Mouse (Mus musculus): ENCODE results near the gene Mast3. TPM values are rescaled to one million over a fixed set of nuclear protein-coding genes. Genes with fewer than 3 reads are reported as not detected.

Mast3 gene
- polyA plus RNA-seq, 1 experiment = 32.5 TPM

DNA sequence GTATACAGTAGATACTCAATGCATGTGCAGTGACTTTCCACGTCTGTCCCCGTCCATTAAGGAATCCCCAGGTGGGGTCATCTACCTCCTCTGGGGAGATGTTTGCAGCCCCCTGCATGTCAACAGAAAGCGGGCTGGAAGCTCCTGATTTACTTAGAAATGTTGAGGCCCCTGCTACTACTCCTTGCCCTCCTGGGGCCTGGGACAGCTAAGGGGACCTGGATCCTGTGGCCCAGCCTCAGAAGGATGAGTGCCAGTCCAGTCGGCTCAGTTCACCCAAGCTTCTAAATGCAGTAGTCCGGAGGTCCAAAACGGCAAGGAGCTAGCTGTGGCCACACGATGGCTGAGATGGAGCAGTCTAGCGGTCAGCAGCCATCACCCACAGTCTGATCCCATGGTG is 39.1 kb upstream of the Mast3 start:
- Histone ChIP-seq H3K36me3 (ENCODE audit: control insufficient read depth, insufficient read depth) (no peaks in the 10 kb centered on the region), H3K4me3 (ENCODE audit: insufficient read depth, poor library complexity, severe bottlenecking) (no peak overlapping the region), H3K79me2 (ENCODE audit: control insufficient read depth, insufficient read depth) (no peaks in the 10 kb centered on the region), H3ac (ENCODE audit: control insufficient read depth, insufficient read length, low read depth) (no peak overlapping the region), H3K79me3 (ENCODE audit: low read depth) (no peaks in the 10 kb centered on the region), H3K27me3 (ENCODE audit: control insufficient read depth, insufficient read depth, insufficient read length) (peaks cover 6% of the 10 kb centered on the region)
- TF ChIP-seq USF1 (IDR thresholded peaks at IDR 0.05; ENCODE audit: low read depth) = no peak
- TF ChIP-seq MYOG (IDR thresholded peaks at IDR 0.05; ENCODE audit: control insufficient read depth, extremely low read depth, insufficient read length) = no peak
- no peak for TF ChIP-seq CTCF (IDR thresholded peaks at IDR 0.05; ENCODE audit: control insufficient read depth, insufficient read depth, insufficient read length)
- TF ChIP-seq MAX (IDR thresholded peaks at IDR 0.05) = no peak
- no peak for TF ChIP-seq CEBPB (IDR thresholded peaks at IDR 0.05; ENCODE audit: low read depth)
- no peak for TF ChIP-seq FOSL1 (IDR thresholded peaks at IDR 0.05; ENCODE audit: insufficient read depth, low read length, poor library complexity, severe bottlenecking)

DNA sequence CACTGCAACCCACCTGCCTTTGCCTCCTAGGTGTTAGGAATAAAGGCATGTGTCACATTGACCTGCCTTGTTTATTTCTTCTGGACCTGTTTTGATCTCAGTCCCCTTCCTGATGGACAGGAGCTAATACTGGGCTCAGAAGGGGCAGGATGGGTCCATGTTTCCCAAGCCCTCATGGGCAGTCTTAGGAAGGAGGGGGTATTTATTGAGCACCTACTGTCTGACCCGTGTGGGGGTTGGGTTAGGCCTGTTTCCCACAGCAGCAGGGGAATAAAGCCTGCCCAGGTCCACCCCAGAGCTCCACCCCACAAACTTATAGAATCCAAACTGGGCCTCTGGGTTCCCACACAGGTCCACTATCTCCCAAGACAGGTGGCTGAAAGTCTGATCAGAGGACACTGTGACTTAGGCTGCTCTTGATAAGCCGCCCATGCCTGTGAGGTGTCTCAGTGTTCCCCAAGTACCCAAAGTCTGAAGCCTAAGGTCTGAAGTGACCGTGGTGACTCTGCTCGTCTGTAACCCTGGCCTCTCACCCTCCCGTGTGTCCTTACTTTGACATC is 38.4 kb upstream of the Mast3 start:
- TF ChIP-seq USF1 (IDR thresholded peaks at IDR 0.05; ENCODE audit: low read depth) (no peak), MYOG (IDR thresholded peaks at IDR 0.05; ENCODE audit: control insufficient read depth, extremely low read depth, insufficient read length) (no peak), CTCF (IDR thresholded peaks at IDR 0.05; ENCODE audit: control insufficient read depth, insufficient read depth, insufficient read length) (no peak), FOSL1 (IDR thresholded peaks at IDR 0.05; ENCODE audit: insufficient read depth, low read length, poor library complexity, severe bottlenecking) (no peak), MAX (IDR thresholded peaks at IDR 0.05) (no peak), CEBPB (IDR thresholded peaks at IDR 0.05; ENCODE audit: low read depth) (no peak), MYOD1 (IDR thresholded peaks at IDR 0.05; ENCODE audit: control insufficient read depth, insufficient read length, low read depth) (no peak)

DNA sequence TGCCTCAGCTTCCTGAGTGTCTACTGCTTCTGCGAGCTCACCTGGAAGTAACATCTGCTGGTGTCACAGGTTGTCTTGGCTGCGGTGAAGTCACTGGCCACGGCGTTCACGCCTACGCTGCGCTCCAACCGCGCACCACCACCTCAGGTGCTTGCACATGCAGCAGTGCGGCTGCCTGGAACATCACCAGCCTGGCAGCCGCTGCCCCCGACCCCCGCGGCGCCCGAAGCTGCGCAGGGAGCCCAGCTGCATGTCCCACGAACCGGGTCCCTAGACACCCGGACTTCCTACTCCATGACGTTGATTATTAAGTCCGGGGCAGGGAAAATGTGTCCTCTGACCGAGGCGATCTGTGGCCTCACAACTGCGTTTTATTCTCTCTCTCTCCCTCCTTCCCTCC is 37.6 kb upstream of the Mast3 start:
- H3K79me3 ChIP-seq (ENCODE audit: low read depth) = peaks cover 2% of the 10 kb centered on the region
- no peaks in the 10 kb centered on the region for H3K36me3 ChIP-seq (ENCODE audit: control insufficient read depth, insufficient read depth)
- no peak overlapping the region for H3K4me3 ChIP-seq (ENCODE audit: insufficient read depth, poor library complexity, severe bottlenecking)
- no peak for TF ChIP-seq CEBPB (IDR thresholded peaks at IDR 0.05; ENCODE audit: low read depth)
- no peak for TF ChIP-seq USF1 (IDR thresholded peaks at IDR 0.05; ENCODE audit: low read depth)
- TF ChIP-seq FOSL1 (IDR thresholded peaks at IDR 0.05; ENCODE audit: insufficient read depth, low read length, poor library complexity, severe bottlenecking) = no peak
- TF ChIP-seq MYOG (IDR thresholded peaks at IDR 0.05; ENCODE audit: control insufficient read depth, extremely low read depth, insufficient read length) = no peak
- no peak for TF ChIP-seq MYOD1 (IDR thresholded peaks at IDR 0.05; ENCODE audit: control insufficient read depth, insufficient read length, low read depth)
- TF ChIP-seq MAX (IDR thresholded peaks at IDR 0.05) = no peak
- H3K79me2 ChIP-seq (ENCODE audit: control insufficient read depth, insufficient read depth) = no peaks in the 10 kb centered on the region
- H3K27me3 ChIP-seq (ENCODE audit: control insufficient read depth, insufficient read depth, insufficient read length) = peaks cover 6% of the 10 kb centered on the region
- H3ac ChIP-seq (ENCODE audit: control insufficient read depth, insufficient read length, low read depth) = no peak overlapping the region

More for the DNA sequence above, 38.4 kb upstream of the Mast3 start:
- peaks cover 2% of the 10 kb centered on the region for H3K79me3 ChIP-seq (ENCODE audit: low read depth)
- peaks cover 6% of the 10 kb centered on the region for H3K27me3 ChIP-seq (ENCODE audit: control insufficient read depth, insufficient read depth, insufficient read length)
- H3K36me3 ChIP-seq (ENCODE audit: control insufficient read depth, insufficient read depth) = no peaks in the 10 kb centered on the region
- H3K4me3 ChIP-seq (ENCODE audit: insufficient read depth, poor library complexity, severe bottlenecking) = no peak overlapping the region
- no peaks in the 10 kb centered on the region for H3K79me2 ChIP-seq (ENCODE audit: control insufficient read depth, insufficient read depth)
- no peak overlapping the region for H3ac ChIP-seq (ENCODE audit: control insufficient read depth, insufficient read length, low read depth)

DNA sequence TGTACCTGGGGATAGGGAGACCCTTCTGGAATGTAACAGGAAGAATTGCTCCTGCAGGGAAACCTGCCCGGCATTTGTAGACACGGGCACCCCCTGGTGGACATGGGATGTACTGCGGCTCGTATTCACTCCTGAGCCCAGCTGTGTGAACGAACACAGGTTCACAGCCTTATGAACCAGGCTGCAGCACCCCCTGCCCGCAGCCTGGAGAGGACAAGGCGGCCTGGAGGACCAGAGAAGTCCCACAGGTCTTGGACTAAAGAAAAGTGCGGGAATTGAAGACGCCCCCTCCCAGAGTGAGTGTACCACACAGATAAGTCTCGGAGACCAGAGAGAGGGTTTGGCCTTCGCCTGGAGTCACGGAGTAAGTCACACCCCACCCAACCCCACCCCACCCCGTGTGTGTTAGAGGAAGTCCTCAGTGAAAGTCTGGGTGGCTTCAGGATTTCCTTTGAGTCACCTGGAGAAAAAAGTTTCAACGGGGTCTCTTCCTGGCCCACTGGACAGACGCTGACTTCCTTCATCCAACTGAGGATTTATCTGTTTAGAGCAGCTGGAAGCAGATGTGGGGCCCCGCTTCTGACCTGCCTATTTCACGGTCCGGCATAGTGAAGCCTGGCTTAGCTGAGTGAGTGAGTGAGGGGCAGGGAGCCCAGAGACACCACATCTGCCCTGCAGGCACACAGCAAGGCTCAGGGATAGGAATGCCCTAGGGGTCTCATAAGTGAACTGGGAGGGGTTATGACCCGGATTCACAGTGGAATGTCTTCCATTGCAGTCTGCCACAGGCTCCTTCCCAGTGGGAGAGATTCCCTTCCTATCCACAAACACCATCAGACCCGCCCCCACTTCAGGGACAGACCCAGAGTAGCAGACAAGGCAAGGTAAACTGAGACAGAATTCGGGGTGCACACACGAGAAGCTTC is 36.6 kb upstream of the Mast3 start:
- TF ChIP-seq FOSL1 (IDR thresholded peaks at IDR 0.05; ENCODE audit: insufficient read depth, low read length, poor library complexity, severe bottlenecking) (no peak), CTCF (IDR thresholded peaks at IDR 0.05; ENCODE audit: control insufficient read depth, insufficient read depth, insufficient read length) (peak; percentile 67)
- Histone ChIP-seq H3K36me3 (ENCODE audit: control insufficient read depth, insufficient read depth) (no peaks in the 10 kb centered on the region), H3K27me3 (ENCODE audit: control insufficient read depth, insufficient read depth, insufficient read length) (peaks cover 6% of the 10 kb centered on the region), H3K79me3 (ENCODE audit: low read depth) (peaks cover 2% of the 10 kb centered on the region), H3K4me3 (ENCODE audit: insufficient read depth, poor library complexity, severe bottlenecking) (no peak overlapping the region), H3ac (ENCODE audit: control insufficient read depth, insufficient read length, low read depth) (no peak overlapping the region), H3K79me2 (ENCODE audit: control insufficient read depth, insufficient read depth) (no peaks in the 10 kb centered on the region)

DNA sequence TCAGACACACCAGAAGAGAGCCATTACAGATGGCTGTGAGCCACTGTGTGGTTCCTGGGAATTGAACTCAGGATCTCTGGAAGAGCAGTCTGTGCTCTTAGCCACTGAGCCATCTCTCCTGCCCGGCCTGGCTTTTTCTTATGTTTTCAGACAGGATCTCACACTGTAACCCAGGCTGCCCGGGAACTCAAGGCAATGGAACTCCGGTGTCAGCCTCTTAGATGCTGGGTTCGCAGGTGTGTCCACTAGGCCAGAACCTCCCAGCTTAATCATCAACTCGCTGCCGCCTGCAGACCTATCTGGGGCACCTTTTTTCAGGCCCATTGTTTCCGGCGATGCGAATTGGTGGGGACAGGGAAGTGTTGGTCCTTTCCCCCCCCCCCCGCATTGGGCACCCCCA is 35.7 kb upstream of the Mast3 start:
- peaks cover 6% of the 10 kb centered on the region for H3K27me3 ChIP-seq (ENCODE audit: control insufficient read depth, insufficient read depth, insufficient read length)
- no peak for TF ChIP-seq USF1 (IDR thresholded peaks at IDR 0.05; ENCODE audit: low read depth)
- H3K79me2 ChIP-seq (ENCODE audit: control insufficient read depth, insufficient read depth) = no peaks in the 10 kb centered on the region
- no peak overlapping the region for H3K4me3 ChIP-seq (ENCODE audit: insufficient read depth, poor library complexity, severe bottlenecking)
- no peaks in the 10 kb centered on the region for H3K36me3 ChIP-seq (ENCODE audit: control insufficient read depth, insufficient read depth)
- H3ac ChIP-seq (ENCODE audit: control insufficient read depth, insufficient read length, low read depth) = no peak overlapping the region
- H3K79me3 ChIP-seq (ENCODE audit: low read depth) = peaks cover 2% of the 10 kb centered on the region
